Mouse (Mus musculus): ENCODE data around the gene Pcp4l1. TPM values are rescaled to one million over a fixed set of nuclear protein-coding genes. Genes with fewer than 3 reads are reported as not detected.

Gene Pcp4l1
- polyA plus RNA-seq, 1 experiment from 2014 or later, result 29.9 TPM

- Histone ChIP-seq H3K4me1 (replicated peaks; ENCODE audit: control insufficient read depth, insufficient read depth, low read length) (no peaks in the 10 kb centered on the region), H3K27me3 (replicated peaks; ENCODE audit: control insufficient read depth, insufficient read depth, low read length) (no peaks in the 10 kb centered on the region), H3K9me3 (ENCODE audit: control insufficient read depth) (no peaks in the 10 kb centered on the region), H3K36me3 (ENCODE audit: control insufficient read depth, insufficient read depth) (peaks cover 35% of the 10 kb centered on the region), H3K4me2 (replicated peaks; ENCODE audit: low read depth) (no peak overlapping the region), H3K4me3 (ENCODE audit: low read depth, low read length) (no peak overlapping the region), H3K9ac (ENCODE audit: low read depth, low read length) (no peak overlapping the region), H3K27ac (ENCODE audit: low read depth, low read length) (no peak overlapping the region)
- WGBS, result 73% methylated on average over 4 of the region's 4 CpGs
- TF ChIP-seq CTCF (IDR thresholded peaks at IDR 0.05; ENCODE audit: low read depth), result no peak
- ATAC-seq, result no peak
These were observed 35.8 kb upstream of the Pcp4l1 start for GRCm38 (mm10) chr1:171231844-171232243.

- ATAC-seq, result 0 out of 2 replicates have a peak, but pooled peaks have one; percentile 32
- H3K27me3 ChIP-seq (replicated peaks; ENCODE audit: control insufficient read depth, insufficient read depth, low read length), result no peaks in the 10 kb centered on the region
- H3K4me3 ChIP-seq (ENCODE audit: low read depth, low read length), result no peak overlapping the region
- H3K4me1 ChIP-seq (replicated peaks; ENCODE audit: control insufficient read depth, insufficient read depth, low read length), result no peaks in the 10 kb centered on the region
- no peaks in the 10 kb centered on the region for H3K9me3 ChIP-seq (ENCODE audit: control insufficient read depth)
- H3K9ac ChIP-seq (ENCODE audit: low read depth, low read length), result no peak overlapping the region
- H3K36me3 ChIP-seq (ENCODE audit: control insufficient read depth, insufficient read depth), result peaks cover 18% of the 10 kb centered on the region
- H3K4me2 ChIP-seq (replicated peaks; ENCODE audit: low read depth), result no peak overlapping the region
- WGBS, result 61% methylated on average over 3 of the region's 3 CpGs
- H3K27ac ChIP-seq (ENCODE audit: low read depth, low read length), result no peak overlapping the region
- no peak for TF ChIP-seq CTCF (IDR thresholded peaks at IDR 0.05; ENCODE audit: low read depth)
These were observed 34.1 kb upstream of the Pcp4l1 start for GRCm38 (mm10) chr1:171230215-171230614.

- TF ChIP-seq CTCF (IDR thresholded peaks at IDR 0.05; ENCODE audit: low read depth), result no peak
- 74% methylated on average over 6 of the region's 6 CpGs for WGBS
- Histone ChIP-seq H3K27me3 (replicated peaks; ENCODE audit: control insufficient read depth, insufficient read depth, low read length) (no peaks in the 10 kb centered on the region), H3K9ac (ENCODE audit: low read depth, low read length) (no peak overlapping the region), H3K27ac (ENCODE audit: low read depth, low read length) (no peak overlapping the region), H3K4me3 (ENCODE audit: low read depth, low read length) (no peak overlapping the region), H3K4me1 (replicated peaks; ENCODE audit: control insufficient read depth, insufficient read depth, low read length) (no peaks in the 10 kb centered on the region), H3K36me3 (ENCODE audit: control insufficient read depth, insufficient read depth) (peaks cover 14% of the 10 kb centered on the region), H3K9me3 (ENCODE audit: control insufficient read depth) (no peaks in the 10 kb centered on the region), H3K4me2 (replicated peaks; ENCODE audit: low read depth) (no peak overlapping the region)
- no peak for ATAC-seq
These were observed 33.7 kb upstream of the Pcp4l1 start for GRCm38 (mm10) chr1:171229750-171230149.

- no peak overlapping the region for H3K4me2 ChIP-seq (replicated peaks; ENCODE audit: low read depth)
- H3K27ac ChIP-seq (ENCODE audit: low read depth, low read length), result no peak overlapping the region
- WGBS, result 93% methylated on average over 1 of the region's 1 CpGs
- no peaks in the 10 kb centered on the region for H3K4me1 ChIP-seq (replicated peaks; ENCODE audit: control insufficient read depth, insufficient read depth, low read length)
- no peak overlapping the region for H3K9ac ChIP-seq (ENCODE audit: low read depth, low read length)
- no peaks in the 10 kb centered on the region for H3K9me3 ChIP-seq (ENCODE audit: control insufficient read depth)
- H3K36me3 ChIP-seq (ENCODE audit: control insufficient read depth, insufficient read depth), result no peaks in the 10 kb centered on the region
- no peak for TF ChIP-seq CTCF (IDR thresholded peaks at IDR 0.05; ENCODE audit: low read depth)
- no peak overlapping the region for H3K4me3 ChIP-seq (ENCODE audit: low read depth, low read length)
- no peaks in the 10 kb centered on the region for H3K27me3 ChIP-seq (replicated peaks; ENCODE audit: control insufficient read depth, insufficient read depth, low read length)
- no peak for ATAC-seq
These were observed 31.8 kb upstream of the Pcp4l1 start for GRCm38 (mm10) chr1:171227879-171228278.

- Histone ChIP-seq H3K9me3 (ENCODE audit: control insufficient read depth) (no peaks in the 10 kb centered on the region), H3K4me1 (replicated peaks; ENCODE audit: control insufficient read depth, insufficient read depth, low read length) (0 out of 2 replicates have a peak, but pooled peaks cover 2% of the 10 kb centered on the region), H3K27me3 (replicated peaks; ENCODE audit: control insufficient read depth, insufficient read depth, low read length) (no peaks in the 10 kb centered on the region), H3K36me3 (ENCODE audit: control insufficient read depth, insufficient read depth) (no peaks in the 10 kb centered on the region), H3K9ac (ENCODE audit: low read depth, low read length) (no peak overlapping the region), H3K4me3 (ENCODE audit: low read depth, low read length) (no peak overlapping the region), H3K4me2 (replicated peaks; ENCODE audit: low read depth) (no peak overlapping the region), H3K27ac (ENCODE audit: low read depth, low read length) (no peak overlapping the region)
- no peak for ATAC-seq
- 60% methylated on average over 4 of the region's 4 CpGs for WGBS
- no peak for TF ChIP-seq CTCF (IDR thresholded peaks at IDR 0.05; ENCODE audit: low read depth)
These were observed 30.7 kb upstream of the Pcp4l1 start for GRCm38 (mm10) chr1:171226780-171227179.

GRCm38 (mm10) chr1:171224857-171225256 lies 28.8 kb upstream of the Pcp4l1 start, which contains the start of gene Apoa2:
TSS of gene Apoa2 (plus strand) at chr1:171225054.
- no peak for TF ChIP-seq CTCF (IDR thresholded peaks at IDR 0.05; ENCODE audit: low read depth)
- no peaks in the 10 kb centered on the region for H3K27me3 ChIP-seq (replicated peaks; ENCODE audit: control insufficient read depth, insufficient read depth, low read length)
- H3K4me2 ChIP-seq (replicated peaks; ENCODE audit: low read depth), result no peak within 1 kb of the TSS
- H3K9ac ChIP-seq (ENCODE audit: low read depth, low read length), result no peak within 1 kb of the TSS
- H3K9me3 ChIP-seq (ENCODE audit: control insufficient read depth), result no peaks in the 10 kb centered on the region
- no peak within 1 kb of the TSS for H3K27ac ChIP-seq (ENCODE audit: low read depth, low read length)
- peaks cover 10% of the 10 kb centered on the region for H3K4me1 ChIP-seq (replicated peaks; ENCODE audit: control insufficient read depth, insufficient read depth, low read length)
- peaks cover 7% of the 10 kb centered on the region for H3K36me3 ChIP-seq (ENCODE audit: control insufficient read depth, insufficient read depth)
- H3K4me3 ChIP-seq (ENCODE audit: low read depth, low read length), result no peak within 1 kb of the TSS
- 61% methylated on average over 5 of the region's 5 CpGs for WGBS
- ATAC-seq, result no peak

GRCm38 (mm10) chr1:171223796-171224195 lies 27.7 kb upstream of the Pcp4l1 start:
- Histone ChIP-seq H3K36me3 (ENCODE audit: control insufficient read depth, insufficient read depth) (peaks cover 18% of the 10 kb centered on the region), H3K4me3 (ENCODE audit: low read depth, low read length) (no peak overlapping the region), H3K9ac (ENCODE audit: low read depth, low read length) (no peak overlapping the region), H3K27ac (ENCODE audit: low read depth, low read length) (no peak overlapping the region), H3K4me1 (replicated peaks; ENCODE audit: control insufficient read depth, insufficient read depth, low read length) (peaks cover 10% of the 10 kb centered on the region), H3K27me3 (replicated peaks; ENCODE audit: control insufficient read depth, insufficient read depth, low read length) (no peaks in the 10 kb centered on the region), H3K4me2 (replicated peaks; ENCODE audit: low read depth) (no peak overlapping the region), H3K9me3 (ENCODE audit: control insufficient read depth) (no peaks in the 10 kb centered on the region)
- TF ChIP-seq CTCF (IDR thresholded peaks at IDR 0.05; ENCODE audit: low read depth), result no peak
- 70% methylated on average over 2 of the region's 2 CpGs for WGBS
- no peak for ATAC-seq
